Mouse (Mus musculus) limb, embryonic 11.5 days (tissue): ENCODE data around the gene Gal3st3. TPM values are rescaled to one million over a fixed set of nuclear protein-coding genes. Genes with fewer than 3 reads are reported as not detected.

ENCODE experiments used
- ATAC-seq: fragments of 200-750 bp; cut with Nextera tagmentation; 2 replicates; pipeline ENCODE4 v1.8.0; 2017; ENCODE audit warnings: low read depth; ENCODE audit not compliant: insufficient number of reproducible peaks, low FRiP score, low TSS enrichment
- DNase-seq: peaks from one replicate; pipeline ENCODE4 v3.0.0-alpha.2; 2015; ENCODE audit warnings: low spot score
- H3K27ac ChIP-seq: fragments of 300-500 bp; sonication (generic); replicated peaks from 2 replicates; pipeline ENCODE4 v1.5.1; 2014; ENCODE audit warnings: low read depth, mild to moderate bottlenecking, low read length
- H3K27me3 ChIP-seq: fragments of 300-500 bp; sonication (generic); 2 replicates; pipeline ENCODE4 v1.6.1; 2014; ENCODE audit warnings: mild to moderate bottlenecking, low read length, mixed read lengths; ENCODE audit not compliant: control insufficient read depth, insufficient read depth
- H3K36me3 ChIP-seq: fragments of 300-500 bp; sonication (generic); 2 replicates; pipeline ENCODE4 v1.6.1; 2014; ENCODE audit warnings: mild to moderate bottlenecking, low read length, moderate library complexity, mixed read lengths; ENCODE audit not compliant: control insufficient read depth, insufficient read depth
- H3K4me1 ChIP-seq: fragments of 300-500 bp; sonication (generic); 2 replicates; pipeline ENCODE4 v1.6.1; 2014; ENCODE audit warnings: low read length, mixed read lengths; ENCODE audit not compliant: control insufficient read depth, insufficient read depth
- H3K4me2 ChIP-seq: fragments of 300-500 bp; sonication (generic); 2 replicates; pipeline ENCODE4 v1.6.1; 2014; ENCODE audit warnings: low read depth, mild to moderate bottlenecking, moderate library complexity; ENCODE audit not compliant: severe bottlenecking
- H3K4me3 ChIP-seq: fragments of 300-500 bp; sonication (generic); 2 replicates; pipeline ENCODE4 v1.5.1; 2014; ENCODE audit warnings: low read depth, low read length
- H3K9ac ChIP-seq: fragments of 300-500 bp; sonication (generic); 2 replicates; pipeline ENCODE4 v1.6.1; 2014; ENCODE audit warnings: mild to moderate bottlenecking, low read length
- H3K9me3 ChIP-seq: fragments of 300-500 bp; sonication (generic); 2 replicates; pipeline ENCODE4 v1.6.1; 2016; ENCODE audit warnings: low read length; ENCODE audit not compliant: control insufficient read depth
- WGBS: fragments of 180-500 bp; shearing (Covaris S2); extraction: QIAGEN DNeasy Blood & Tissue Kit; methylation state at CpG from one replicate; pipeline ENCODE4 v1.1.7; 2014; 5-methylcytosine and 5-hydroxymethylcytosine counted together
- polyA plus RNA-seq: library from polyadenylated mRNA; unstranded; fragments of >200 nt; fragmentation: Nextera tagmentation; extraction: Ambion mirVana; gene quantifications from 2 replicates; pipeline ENCODE4 v1.2.1, GENCODE M21; 2014

Gene Gal3st3
- polyA plus RNA-seq, 1 experiment from 2014 or later = 8.6 TPM

GRCm38 (mm10) chr19:5323801-5324200, 25.7 kb downstream of the Gal3st3 start:
- H3K9ac ChIP-seq = no peak overlapping the region
- no peak overlapping the region for H3K4me3 ChIP-seq
- no peaks in the 10 kb centered on the region for H3K9me3 ChIP-seq
- DNase-seq (no peak), ATAC-seq (no peak)
- WGBS = 60% methylated on average over 17 of the region's 17 CpGs
- no peaks in the 10 kb centered on the region for H3K27me3 ChIP-seq
- no peaks in the 10 kb centered on the region for H3K36me3 ChIP-seq
- no peaks in the 10 kb centered on the region for H3K4me1 ChIP-seq
- H3K27ac ChIP-seq = no peak overlapping the region
- no peak overlapping the region for H3K4me2 ChIP-seq

- no peaks in the 10 kb centered on the region for H3K4me1 ChIP-seq
- DNase-seq = no peak
- H3K9ac ChIP-seq = no peak overlapping the region
- no peaks in the 10 kb centered on the region for H3K27me3 ChIP-seq
- no peaks in the 10 kb centered on the region for H3K36me3 ChIP-seq
- no peaks in the 10 kb centered on the region for H3K9me3 ChIP-seq
- 76% methylated on average over 19 of the region's 19 CpGs for WGBS
- no peak overlapping the region for H3K27ac ChIP-seq
- H3K4me3 ChIP-seq = no peak overlapping the region
- no peak overlapping the region for H3K4me2 ChIP-seq
- ATAC-seq = no peak
Observed at GRCm38 (mm10) chr19:5327970-5328369, 29.8 kb downstream of the Gal3st3 start.

GRCm38 (mm10) chr19:5334741-5335140, 36.6 kb downstream of the Gal3st3 start:
- Histone ChIP-seq H3K27ac (no peak overlapping the region), H3K27me3 (no peaks in the 10 kb centered on the region), H3K4me1 (no peaks in the 10 kb centered on the region), H3K9ac (no peak overlapping the region), H3K4me3 (no peak overlapping the region), H3K9me3 (no peaks in the 10 kb centered on the region), H3K36me3 (no peaks in the 10 kb centered on the region; the same call in 1 of the 2 replicates), H3K4me2 (no peak overlapping the region)
- DNase-seq = no peak
- no peak for ATAC-seq
- 78% methylated on average over 5 of the region's 5 CpGs for WGBS

- Histone ChIP-seq H3K4me3 (no peak within 1 kb of the TSS), H3K36me3 (no peaks in the 10 kb centered on the region; the same call in 1 of the 2 replicates), H3K9me3 (no peaks in the 10 kb centered on the region), H3K27me3 (no peaks in the 10 kb centered on the region), H3K27ac (no peak within 1 kb of the TSS), H3K9ac (no peak within 1 kb of the TSS), H3K4me2 (no peak within 1 kb of the TSS), H3K4me1 (no peaks in the 10 kb centered on the region)
- DNase-seq (no peak), ATAC-seq (no peak)
- WGBS = 88% methylated on average over 6 of the region's 6 CpGs
Observed at GRCm38 (mm10) chr19:5335441-5335840, 37.3 kb downstream of the Gal3st3 start, which contains the start of gene Catsper1. Gene Catsper1 (plus strand): TSS chr19:5335741.

GRCm38 (mm10) chr19:5337975-5338374, 39.8 kb downstream of the Gal3st3 start:
- Histone ChIP-seq H3K4me1 (no peaks in the 10 kb centered on the region), H3K27me3 (no peaks in the 10 kb centered on the region), H3K9me3 (no peaks in the 10 kb centered on the region), H3K4me2 (no peak overlapping the region), H3K27ac (no peak overlapping the region), H3K4me3 (no peak overlapping the region), H3K9ac (no peak overlapping the region), H3K36me3 (no peaks in the 10 kb centered on the region; the same call in 1 of the 2 replicates)
- ATAC-seq (no peak), DNase-seq (peak; percentile 85)
- WGBS = 23% methylated on average over 5 of the region's 5 CpGs

- no peak for DNase-seq
- no peak overlapping the region for H3K4me2 ChIP-seq
- H3K4me1 ChIP-seq = no peaks in the 10 kb centered on the region
- no peak overlapping the region for H3K4me3 ChIP-seq
- WGBS = 88% methylated on average over 7 of the region's 7 CpGs
- ATAC-seq = no peak
- no peaks in the 10 kb centered on the region for H3K9me3 ChIP-seq
- H3K27me3 ChIP-seq = no peaks in the 10 kb centered on the region
- no peak overlapping the region for H3K27ac ChIP-seq
- H3K36me3 ChIP-seq = no peaks in the 10 kb centered on the region; the same call in 1 of the 2 replicates
- H3K9ac ChIP-seq = no peak overlapping the region
Observed at GRCm38 (mm10) chr19:5341360-5341759, 43.2 kb downstream of the Gal3st3 start.

GRCm38 (mm10) chr19:5345297-5346131, 47.4 kb downstream of the Gal3st3 start:
- Histone ChIP-seq H3K4me1 (peaks cover 3% of the 10 kb centered on the region; the same call in 1 of the 2 replicates), H3K4me2 (no peak overlapping the region), H3K4me3 (no peak overlapping the region), H3K9ac (no peak overlapping the region), H3K27ac (no peak overlapping the region), H3K27me3 (0 out of 2 replicates have a peak, but pooled peaks cover 4% of the 10 kb centered on the region), H3K36me3 (no peaks in the 10 kb centered on the region), H3K9me3 (no peaks in the 10 kb centered on the region)
- 89% methylated on average over 6 of the region's 6 CpGs for WGBS
- ATAC-seq (no peak), DNase-seq (no peak)

GRCm38 (mm10) chr19:5348064-5348463, 49.9 kb downstream of the Gal3st3 start:
- Histone ChIP-seq H3K9ac (no peak overlapping the region), H3K27me3 (0 out of 2 replicates have a peak, but pooled peaks cover 4% of the 10 kb centered on the region), H3K4me1 (peaks cover 3% of the 10 kb centered on the region; the same call in 1 of the 2 replicates), H3K9me3 (no peaks in the 10 kb centered on the region), H3K27ac (no peak overlapping the region), H3K4me3 (no peak overlapping the region), H3K4me2 (no peak overlapping the region), H3K36me3 (no peaks in the 10 kb centered on the region)
- 84% methylated on average over 6 of the region's 6 CpGs for WGBS
- no peak for ATAC-seq
- no peak for DNase-seq
